ENCODE assay signal across 19 mouse cellular contexts in genomic region chr10:12716657-12717327, GRCm38 (mm10).
"Had no signal": no experiment of that assay in that cellular context is flagged by ENCODE, and none has a peak within 500 bp of the region (broad histone marks: within the 10 kb centered on the region; RNA-seq: fewer than 3 reads in every experiment).

No protein-coding gene starts in this region.

- H3K4me2 ChIP-seq: liver, embryonic 11.5 days; liver, embryonic 13.5 days; liver, embryonic 15.5 days; midbrain, embryonic 12.5 days; neural tube, embryonic 13.5 days; neural tube, embryonic 15.5 days had no signal

- H3K27ac ChIP-seq: liver, embryonic 13.5 days; liver, embryonic 15.5 days; midbrain, embryonic 10.5 days; midbrain, embryonic 12.5 days; neural tube, embryonic 13.5 days; neural tube, embryonic 15.5 days had no signal

- H3K36me3 ChIP-seq: neural tube, embryonic 15.5 days had no signal

- DNase-seq: liver, embryonic 13.5 days; liver, postnatal 0 days; midbrain, embryonic 14.5 days; retina, postnatal 1 day; right cerebral cortex, adult 18-20 months; right cerebral cortex, postnatal 25 days; right cerebral cortex, postnatal 4 days; spleen, adult 18-20 months; thymus, adult 18-20 months; thymus, postnatal 14 days; thymus, postnatal 36 days had no signal

- ATAC-seq: liver, postnatal 0 days; midbrain, embryonic 16.5 days had no signal

- H3K4me1 ChIP-seq: liver, embryonic 13.5 days; liver, embryonic 15.5 days; midbrain, embryonic 10.5 days; midbrain, embryonic 12.5 days; neural tube, embryonic 15.5 days had no signal

- H3K9me3 ChIP-seq: liver, embryonic 13.5 days; liver, embryonic 15.5 days; midbrain, embryonic 10.5 days; midbrain, embryonic 12.5 days; neural tube, embryonic 13.5 days; neural tube, embryonic 15.5 days had no signal

- H3K4me3 ChIP-seq: liver, embryonic 13.5 days; liver, embryonic 15.5 days; midbrain, embryonic 10.5 days; midbrain, embryonic 12.5 days; myocyte; neural tube, embryonic 13.5 days; neural tube, embryonic 15.5 days had no signal

- H3K9ac ChIP-seq: liver, embryonic 13.5 days; liver, embryonic 15.5 days; liver, postnatal 0 days; midbrain, embryonic 12.5 days; neural tube, embryonic 13.5 days; neural tube, embryonic 15.5 days had no signal

- H3K27me3 ChIP-seq: liver, embryonic 13.5 days; liver, embryonic 15.5 days; midbrain, embryonic 12.5 days; neural tube, embryonic 13.5 days; neural tube, embryonic 15.5 days had no signal
